Mouse (Mus musculus) CH12.LX (cell line): ENCODE measurements around the gene Mypop. TPM values are rescaled to one million over a fixed set of nuclear protein-coding genes. Genes with fewer than 3 reads are reported as not detected.

Experiments
- DNase-seq: peaks from one replicate; pipeline ENCODE4 v3.0.0-alpha.2; 2013; ENCODE audit errors: extremely low read depth
- H3K27ac ChIP-seq: 2 replicates; pipeline ENCODE4 v1.5.1; 2012; ENCODE audit warnings: low read depth, mild to moderate bottlenecking, control low read depth, moderate library complexity; ENCODE audit not compliant: insufficient read depth
- H3K27me3 ChIP-seq: replicated peaks from 2 replicates; pipeline ENCODE3; 2012; ENCODE audit warnings: inconsistent platforms
- H3K36me3 ChIP-seq, 2 experiments: replicated peaks in 1 of 2; 2 replicates each; pipeline versions ENCODE3 to v1.6.1; 2012; ENCODE audit warnings: inconsistent platforms in 1 of 2, low read length in 1 of 2, mild to moderate bottlenecking in 1 of 2, mixed read lengths in 1 of 2, moderate library complexity in 1 of 2; ENCODE audit not compliant: control insufficient read depth in 1 of 2, insufficient read depth in 1 of 2
- H3K4me1 ChIP-seq, 2 experiments: 2 replicates each; pipeline ENCODE4 v1.6.1; 2012; ENCODE audit warnings: inconsistent platforms in 1 of 2, moderate library complexity in 1 of 2; ENCODE audit not compliant: insufficient read depth in 2 of 2, control insufficient read depth in 1 of 2
- H3K4me2 ChIP-seq: 2 replicates; pipeline ENCODE4 v1.6.1; 2012; ENCODE audit warnings: low read depth, mild to moderate bottlenecking, control low read depth; ENCODE audit not compliant: poor library complexity, insufficient read depth, severe bottlenecking
- H3K4me3 ChIP-seq, 3 experiments: fragments of 150-350 bp in 1 of 3; sonication (generic) in 1 of 3; replicated peaks in 1 of 3; 2 replicates each; pipeline versions ENCODE3 to v1.5.1; 2011 to 2012; ENCODE audit warnings: low read depth in 2 of 3, low read length in 2 of 3, mild to moderate bottlenecking in 2 of 3, moderate library complexity in 2 of 3, control low read depth in 1 of 3, improper control_type of control experiment in 1 of 3, inconsistent platforms in 1 of 3, mixed read lengths in 1 of 3; ENCODE audit not compliant: poor library complexity in 1 of 3
- H3K79me2 ChIP-seq: replicated peaks from 2 replicates; pipeline ENCODE4 v1.6.1; 2012; ENCODE audit warnings: mild to moderate bottlenecking, moderate library complexity; ENCODE audit not compliant: control insufficient read depth, poor library complexity, insufficient read depth, severe bottlenecking; ENCODE audit errors: extremely low read depth
- H3K9ac ChIP-seq: 2 replicates; pipeline ENCODE4 v1.6.1; 2012; ENCODE audit warnings: low read depth, mild to moderate bottlenecking, control low read depth, moderate library complexity; ENCODE audit not compliant: insufficient read depth
- H3K9me3 ChIP-seq: replicated peaks from 2 replicates; pipeline ENCODE3; 2012; ENCODE audit warnings: low read length, inconsistent platforms, mixed read lengths
- BHLHE40 ChIP-seq: IDR thresholded peaks from 2 replicates; pipeline ENCODE4 v1.6.1; 2011; ENCODE audit warnings: mild to moderate bottlenecking, low read depth, low read length, improper control_type of control experiment
- CTCF ChIP-seq, 2 experiments: IDR thresholded peaks in 1 of 2; conservative IDR thresholded peaks in 1 of 2; 2 replicates each; pipeline ENCODE4 v1.5.1; 2011 to 2012; ENCODE audit warnings: low read depth in 2 of 2, low read length in 2 of 2, improper control_type of control experiment in 1 of 2, inconsistent platforms in 1 of 2, mild to moderate bottlenecking in 1 of 2, moderate library complexity in 1 of 2
- ETS1 ChIP-seq: conservative IDR thresholded peaks from 2 replicates; pipeline ENCODE4 v1.6.1; 2012; ENCODE audit warnings: low read depth, mild to moderate bottlenecking, inconsistent platforms, low read length, improper control_type of control experiment, moderate library complexity
- GABPA ChIP-seq: IDR thresholded peaks from 2 replicates; pipeline ENCODE4 v1.6.1; 2012; ENCODE audit warnings: low read depth, low read length, improper control_type of control experiment, inconsistent platforms; ENCODE audit not compliant: insufficient replicate concordance
- JUND ChIP-seq: conservative IDR thresholded peaks from 2 replicates; pipeline ENCODE4 v1.6.1; 2011; ENCODE audit warnings: low read depth, low read length, improper control_type of control experiment
- KAT2A ChIP-seq: IDR thresholded peaks from 2 replicates; pipeline ENCODE4 v1.6.1; 2012; ENCODE audit warnings: low read length, improper control_type of control experiment, inconsistent platforms; ENCODE audit not compliant: insufficient replicate concordance
- MAX ChIP-seq: IDR thresholded peaks from 2 replicates; pipeline ENCODE4 v1.6.1; 2011; ENCODE audit warnings: low read length, improper control_type of control experiment
- MAZ ChIP-seq: IDR thresholded peaks from 2 replicates; pipeline ENCODE4 v1.6.1; 2012; ENCODE audit warnings: low read depth, mild to moderate bottlenecking, inconsistent platforms, low read length, improper control_type of control experiment, moderate library complexity
- MXI1 ChIP-seq: IDR thresholded peaks from 2 replicates; pipeline ENCODE4 v1.6.1; 2011; ENCODE audit warnings: mild to moderate bottlenecking, low read depth, low read length, improper control_type of control experiment
- MYC ChIP-seq: IDR thresholded peaks from 2 replicates; pipeline ENCODE4 v1.6.1; 2011; ENCODE audit warnings: low read depth, mild to moderate bottlenecking, improper control_type of control experiment, low read length
- NELFE ChIP-seq: IDR thresholded peaks from 2 replicates; pipeline ENCODE4 v1.6.1; 2011; ENCODE audit warnings: low read depth, low read length, improper control_type of control experiment
- NRF1 ChIP-seq: IDR thresholded peaks from 2 replicates; pipeline ENCODE4 v1.6.1; 2014; ENCODE audit warnings: low read depth, mild to moderate bottlenecking, inconsistent platforms, low read length, improper control_type of control experiment, moderate library complexity
- SIN3A ChIP-seq: IDR thresholded peaks from 2 replicates; pipeline ENCODE4 v1.6.1; 2012; ENCODE audit warnings: low read length, improper control_type of control experiment, inconsistent platforms
- USF1 ChIP-seq: IDR thresholded peaks from 2 replicates; pipeline ENCODE4 v1.6.1; 2014; ENCODE audit warnings: low read depth, mild to moderate bottlenecking, inconsistent platforms, low read length, improper control_type of control experiment
- USF2 ChIP-seq: conservative IDR thresholded peaks from 2 replicates; pipeline ENCODE4 v1.6.1; 2011; ENCODE audit warnings: low read depth, low read length, improper control_type of control experiment
- ZKSCAN1 ChIP-seq: IDR thresholded peaks from 2 replicates; pipeline ENCODE4 v1.6.1; 2012; ENCODE audit warnings: low read depth, inconsistent platforms, low read length, improper control_type of control experiment, borderline replicate concordance
- ZNF384 ChIP-seq: IDR thresholded peaks from 2 replicates; pipeline ENCODE4 v1.6.1; 2012; ENCODE audit warnings: low read depth, low read length, improper control_type of control experiment, inconsistent platforms
- dilution Hi-C: fragments of 300-500 bp; cut with MboI; formaldehyde crosslinking; loops from 2 replicates; pipeline ENCODE4 v1.14.3; 2020; ENCODE audit warnings: low sequenced_read_pairs; ENCODE audit not compliant: extremely low pct_unique_long_range_greater_than_20kb, extremely low pct_ligation_motif_present
- in situ Hi-C: fragments of 300-500 bp; cut with MboI; formaldehyde crosslinking; loops from 3 replicates; pipeline ENCODE4 v1.14.3; 2019; ENCODE audit warnings: low sequenced_read_pairs, low pct_ligation_motif_present, low pct_unique_long_range_greater_than_20kb, mixed read lengths
- polyA plus RNA-seq: library from polyadenylated mRNA; unstranded; fragments of >175 nt; gene quantifications from 2 replicates; pipeline ENCODE4 v1.2.1, GENCODE M21; 2012; ENCODE audit warnings: low read depth; ENCODE audit not compliant: insufficient read length
- total RNA-seq, 2 experiments: library from RNA; depleted of rRNA; stranded (reverse); fragments of 300-350 nt in 1 of 2; fragments of >200 nt in 1 of 2; gene quantifications; 2 replicates each; pipeline ENCODE4 v1.2.3; 2012 to 2014

Gene Mypop
- total and polyA plus RNA-seq, 3 experiments = 1.2 to 4.7 (median 2.5) TPM

DNA sequence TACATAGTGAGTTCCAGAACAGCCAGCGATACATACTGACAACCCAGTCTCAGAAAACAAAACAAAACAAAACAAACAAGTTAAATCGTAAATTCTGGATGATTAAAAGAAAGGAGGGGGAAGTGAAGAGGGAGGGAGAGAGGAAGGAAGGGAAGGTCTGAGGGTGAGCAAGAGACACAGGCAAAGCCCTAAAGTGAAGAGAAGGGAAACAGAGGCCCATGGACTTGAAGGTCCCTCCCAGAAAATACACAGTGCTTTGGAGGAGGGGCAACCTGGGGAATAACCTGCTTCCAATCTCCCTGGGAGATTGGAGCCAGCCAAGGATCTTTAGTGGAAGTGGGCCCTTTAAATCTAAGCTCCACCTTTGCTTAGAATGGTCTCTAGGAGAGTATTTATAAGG, 3.9 kb upstream of the Mypop start, which contains the start of gene Nanos2:
Gene Nanos2, plus strand, starts transcription at position 301 of the 400 bp plus-strand sequence.
- no peak within 1 kb of the TSS for H3K27ac ChIP-seq
- H3K79me2 ChIP-seq = no peaks in the 10 kb centered on the region
- H3K4me2 ChIP-seq = no peak within 1 kb of the TSS
- no peak for DNase-seq
- peaks cover 0 to 4% of the 10 kb centered on the region in 2 experiments for H3K36me3 ChIP-seq
- H3K9me3 ChIP-seq = peaks cover 1% of the 10 kb centered on the region
- H3K4me3 ChIP-seq = no peak within 1 kb of the TSS
- in situ Hi-C loops (loop anchor here (10.0 kb wide), 1 partner anchor 92 kb away; no protein-coding TSS in a partner anchor), dilution Hi-C loops (no loop called here)
- H3K9ac ChIP-seq = no peak within 1 kb of the TSS
- H3K4me1 ChIP-seq = peaks cover 7 to 15% of the 10 kb centered on the region in 2 experiments
- TF ChIP-seq CTCF (conservative IDR thresholded peaks at IDR 0.05 in 1 of 2, IDR thresholded peaks at IDR 0.05 in 1 of 2; ENCODE audit: low read depth in 2 of 2, low read length in 2 of 2) = no peak
- no peak for TF ChIP-seq MAZ
- no peak for TF ChIP-seq MXI1
- TF ChIP-seq ZKSCAN1 = no peak
- no peak for TF ChIP-seq ZNF384
- peaks cover 73% of the 10 kb centered on the region for H3K27me3 ChIP-seq

DNA sequence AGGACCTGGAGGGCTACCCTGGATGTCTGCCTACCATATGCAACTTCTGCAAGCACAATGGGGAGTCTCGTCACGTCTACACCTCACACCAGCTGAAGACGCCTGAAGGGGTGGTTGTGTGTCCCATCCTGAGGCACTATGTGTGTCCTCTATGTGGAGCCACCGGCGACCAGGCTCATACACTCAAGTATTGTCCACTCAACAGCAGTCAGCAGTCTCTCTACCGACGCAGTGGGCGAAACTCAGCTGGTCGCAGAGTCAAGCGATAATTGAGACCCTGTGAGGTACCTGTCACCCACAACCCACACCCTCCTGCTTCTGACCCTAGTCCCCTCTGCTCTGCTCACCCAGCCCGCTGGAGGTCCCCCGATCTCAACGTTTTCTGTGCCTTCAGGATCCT, 3.3 kb upstream of the Mypop start:
- Histone ChIP-seq H3K4me3 (no peak overlapping the region), H3K9ac (no peak overlapping the region)
- dilution Hi-C loops = no loop called here
- TF ChIP-seq KAT2A = no peak
- no peak for TF ChIP-seq MAX
- TF ChIP-seq ETS1 = no peak
- no peak for TF ChIP-seq SIN3A
- no peak for TF ChIP-seq NRF1
- no peak for TF ChIP-seq MYC
- no peak for TF ChIP-seq BHLHE40
- TF ChIP-seq USF2 = no peak
- no peak for TF ChIP-seq JUND
- TF ChIP-seq NELFE = no peak
- TF ChIP-seq GABPA = no peak
- TF ChIP-seq ZKSCAN1 = no peak
- no peak for TF ChIP-seq USF1
- TF ChIP-seq, all 38 proteins: peak for 0
- H3K4me1 ChIP-seq = peaks cover 7 to 16% of the 10 kb centered on the region in 2 experiments
- peaks cover 67% of the 10 kb centered on the region for H3K27me3 ChIP-seq
- peaks cover 0 to 10% of the 10 kb centered on the region in 2 experiments for H3K36me3 ChIP-seq
- H3K9me3 ChIP-seq = peaks cover 2% of the 10 kb centered on the region
- in situ Hi-C loops = loop anchor here (10.0 kb wide), 1 partner anchor 93 kb away; no protein-coding TSS in a partner anchor
- no peak for DNase-seq
- H3K27ac ChIP-seq = no peak overlapping the region
- H3K79me2 ChIP-seq = no peaks in the 10 kb centered on the region
- no peak overlapping the region for H3K4me2 ChIP-seq
